Mouse (Mus musculus) embryonic facial prominence, embryonic 11.5 days (tissue): ENCODE results near the gene Eif5a. TPM values are rescaled to one million over a fixed set of nuclear protein-coding genes. Genes with fewer than 3 reads are reported as not detected.
"Not testable (repeated sequence)": the region's sequence is repeated elsewhere in the genome, so short reads cannot be mapped to it uniquely, and the experiment has no call there.

Experiments used
- ATAC-seq: fragments of 200-750 bp; cut with Nextera tagmentation; replicated peaks from 2 replicates; pipeline ENCODE4 v1.8.0; 2017; ENCODE audit warnings: low read depth; ENCODE audit not compliant: insufficient number of reproducible peaks, low FRiP score, low TSS enrichment
- DNase-seq: peaks from one replicate; pipeline ENCODE4 v3.0.0-alpha.2; 2015; ENCODE audit warnings: low spot score
- H3K27ac ChIP-seq: fragments of 300-500 bp; sonication (generic); replicated peaks from 2 replicates; pipeline ENCODE4 v1.5.1; 2014; ENCODE audit warnings: mild to moderate bottlenecking, low read depth, low read length, control low read depth
- H3K27me3 ChIP-seq: fragments of 300-500 bp; sonication (generic); 2 replicates; pipeline ENCODE4 v1.6.1; 2014; ENCODE audit warnings: mild to moderate bottlenecking, low read length, moderate library complexity, mixed read lengths; ENCODE audit not compliant: control insufficient read depth, insufficient read depth
- H3K36me3 ChIP-seq: fragments of 300-500 bp; sonication (generic); replicated peaks from 2 replicates; pipeline ENCODE4 v1.6.1; 2014; ENCODE audit warnings: low read depth, mild to moderate bottlenecking, low read length, moderate library complexity, mixed read lengths; ENCODE audit not compliant: control insufficient read depth, insufficient read depth
- H3K4me1 ChIP-seq: fragments of 300-500 bp; sonication (generic); 2 replicates; pipeline ENCODE4 v1.6.1; 2014; ENCODE audit warnings: low read length, mixed read lengths; ENCODE audit not compliant: control insufficient read depth, insufficient read depth
- H3K4me2 ChIP-seq: fragments of 300-500 bp; sonication (generic); 2 replicates; pipeline ENCODE4 v1.6.1; 2014; ENCODE audit warnings: low read depth, mild to moderate bottlenecking, control low read depth, low read length, moderate library complexity
- H3K4me3 ChIP-seq: fragments of 300-500 bp; sonication (generic); 2 replicates; pipeline ENCODE4 v1.5.1; 2014; ENCODE audit warnings: low read depth, low read length, control low read depth
- H3K9ac ChIP-seq: fragments of 300-500 bp; sonication (generic); replicated peaks from 2 replicates; pipeline ENCODE4 v1.6.1; 2014; ENCODE audit warnings: mild to moderate bottlenecking, control low read depth, low read length
- H3K9me3 ChIP-seq: fragments of 300-500 bp; sonication (generic); replicated peaks from 2 replicates; pipeline ENCODE4 v1.6.1; 2016; ENCODE audit warnings: mild to moderate bottlenecking, low read length, inconsistent platforms, mixed read lengths; ENCODE audit not compliant: control insufficient read depth
- WGBS: fragments of 180-500 bp; shearing (Covaris S2); extraction: QIAGEN DNeasy Blood & Tissue Kit; methylation state at CpG from one replicate; pipeline ENCODE4 v1.1.7; 2014; 5-methylcytosine and 5-hydroxymethylcytosine counted together
- polyA plus RNA-seq: library from polyadenylated mRNA; unstranded; fragments of >200 nt; fragmentation: Nextera tagmentation; extraction: Ambion mirVana; gene quantifications from 2 replicates; pipeline ENCODE4 v1.2.1, GENCODE M21; 2014

The Eif5a gene
- polyA plus RNA-seq, 1 experiment from 2014 or later = 2,030 TPM

DNA sequence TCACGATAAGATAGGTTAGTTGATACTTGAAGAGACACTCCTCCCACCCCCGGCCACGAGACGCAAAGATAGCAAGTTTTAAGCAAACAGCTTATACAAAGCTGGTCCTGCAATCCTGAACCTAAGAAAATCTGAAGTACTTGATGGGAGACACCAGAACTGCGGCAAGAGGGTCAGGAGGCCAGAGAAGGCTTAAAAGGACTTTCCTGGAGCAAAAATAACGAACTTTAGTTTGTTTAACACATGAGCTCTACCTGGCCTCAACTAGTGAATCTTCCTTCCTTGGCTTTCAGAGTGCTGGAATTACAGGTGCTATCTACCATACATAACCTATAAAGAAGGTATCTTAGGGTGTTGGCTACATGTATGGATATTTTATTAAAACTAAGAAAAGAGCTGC, 12.9 kb upstream of the Eif5a start:
- Histone ChIP-seq H3K27ac (no peak overlapping the region), H3K4me3 (peak overlapping the region; percentile 58; the same call in 1 of the 2 replicates)

GRCm38 (mm10) chr11:69934169-69934568, 12.4 kb upstream of the Eif5a start:
- Histone ChIP-seq H3K27me3 (0 out of 2 replicates have a peak, but pooled peaks cover 2% of the 10 kb centered on the region), H3K36me3 (no peaks in the 10 kb centered on the region), H3K9me3 (no peaks in the 10 kb centered on the region), H3K9ac (no peak overlapping the region), H3K4me2 (0 out of 2 replicates have a peak overlapping the region, but pooled peaks have one; percentile 36), H3K4me1 (peaks cover 6% of the 10 kb centered on the region), H3K4me3 (peak overlapping the region; percentile 5; the same call in 1 of the 2 replicates), H3K27ac (no peak overlapping the region)
- ATAC-seq = no peak
- WGBS = under 1% methylated on average over 18 of the region's 18 CpGs
- DNase-seq = peak; percentile 96

More for the DNA sequence above, 12.9 kb upstream of the Eif5a start:
- H3K36me3 ChIP-seq = no peaks in the 10 kb centered on the region
- ATAC-seq (no peak), DNase-seq (no peak)
- 21% methylated on average over 6 of the region's 6 CpGs for WGBS
- no peak overlapping the region; the same call in 1 of the 2 replicates for H3K4me2 ChIP-seq
- H3K27me3 ChIP-seq = 0 out of 2 replicates have a peak, but pooled peaks cover 2% of the 10 kb centered on the region
- H3K4me1 ChIP-seq = peaks cover 6% of the 10 kb centered on the region
- no peak overlapping the region; the same call in 1 of the 2 replicates for H3K9ac ChIP-seq
- H3K9me3 ChIP-seq = no peaks in the 10 kb centered on the region

DNA sequence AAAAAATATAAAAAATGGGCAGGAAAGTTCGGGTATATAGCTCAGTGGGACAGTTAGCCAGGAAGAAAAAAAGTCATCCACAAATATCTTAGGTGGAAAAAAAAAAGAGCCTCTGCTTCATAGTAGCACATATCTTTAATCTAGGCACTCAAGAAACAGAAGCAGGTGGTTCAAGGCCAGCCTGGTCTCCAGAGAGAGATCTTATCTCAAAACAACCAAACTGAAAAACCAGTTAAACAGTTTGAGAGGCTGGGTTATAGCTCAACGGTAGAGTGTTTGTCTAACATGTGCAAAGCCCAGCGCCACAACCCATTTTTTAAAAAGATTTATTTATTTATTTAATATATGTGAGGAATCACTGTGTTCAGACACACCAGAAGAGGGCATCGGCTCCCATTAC, 11.3 kb upstream of the Eif5a start:
- Histone ChIP-seq H3K4me2 (no peak overlapping the region), H3K4me1 (peaks cover 6% of the 10 kb centered on the region), H3K27me3 (0 out of 2 replicates have a peak, but pooled peaks cover 2% of the 10 kb centered on the region), H3K9me3 (no peaks in the 10 kb centered on the region), H3K36me3 (no peaks in the 10 kb centered on the region), H3K4me3 (no peak overlapping the region), H3K27ac (no peak overlapping the region), H3K9ac (no peak overlapping the region)
- DNase-seq (no peak), ATAC-seq (no peak)
- WGBS = 78% methylated on average over 4 of the region's 4 CpGs

DNA sequence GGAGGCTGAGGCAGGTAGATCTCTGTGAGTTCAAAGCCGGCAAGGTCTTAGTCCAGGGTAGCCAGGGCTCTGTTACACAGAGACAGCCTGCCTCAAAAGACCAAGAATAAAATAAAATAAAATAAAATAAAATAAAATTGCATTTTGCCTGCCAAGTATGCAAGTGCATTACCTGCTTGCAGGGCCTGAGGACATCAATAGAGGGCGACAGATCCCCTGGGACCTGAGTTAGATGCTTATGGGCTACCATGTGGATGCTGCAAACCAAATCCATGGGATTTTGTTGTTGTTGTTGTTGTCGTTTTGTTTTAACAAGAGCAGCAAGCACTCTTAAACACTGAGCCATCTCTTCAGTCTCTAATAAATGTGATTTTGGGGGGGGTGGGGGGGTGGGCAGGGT, 10.5 kb upstream of the Eif5a start:
- Histone ChIP-seq H3K27me3 (0 out of 2 replicates have a peak, but pooled peaks cover 2% of the 10 kb centered on the region), H3K9ac (no peak overlapping the region), H3K9me3 (no peaks in the 10 kb centered on the region), H3K4me2 (no peak overlapping the region), H3K36me3 (no peaks in the 10 kb centered on the region), H3K4me3 (no peak overlapping the region), H3K27ac (no peak overlapping the region), H3K4me1 (peaks cover 6% of the 10 kb centered on the region)
- DNase-seq (no peak), ATAC-seq (no peak)
- 35% methylated on average over 3 of the region's 3 CpGs for WGBS

DNA sequence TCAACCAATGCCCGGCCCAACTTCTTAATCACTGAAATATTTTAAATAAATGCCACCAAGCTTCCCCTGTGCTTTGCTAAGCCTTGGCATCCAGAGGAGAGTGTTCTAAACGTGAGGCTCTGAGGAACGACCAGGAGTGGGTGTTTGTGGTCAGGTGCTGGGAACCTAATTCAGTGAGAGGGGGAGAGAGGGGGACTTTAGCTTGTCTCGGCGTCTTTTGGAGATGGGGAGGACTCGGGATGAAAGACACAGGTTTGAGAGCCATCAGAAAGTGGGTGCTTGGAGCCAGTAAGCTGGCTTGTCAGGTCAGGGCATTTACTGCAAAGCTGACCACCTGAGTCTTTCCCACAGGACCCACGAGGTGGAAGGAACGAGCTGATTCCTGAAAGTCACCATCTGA, 10.0 kb upstream of the Eif5a start:
- no peak overlapping the region for H3K9ac ChIP-seq
- DNase-seq (no peak), ATAC-seq (no peak)
- peaks cover 6% of the 10 kb centered on the region for H3K4me1 ChIP-seq
- H3K36me3 ChIP-seq = no peaks in the 10 kb centered on the region
- no peak overlapping the region for H3K4me3 ChIP-seq
- H3K9me3 ChIP-seq = no peaks in the 10 kb centered on the region
- H3K27me3 ChIP-seq = 0 out of 2 replicates have a peak, but pooled peaks cover 2% of the 10 kb centered on the region
- no peak overlapping the region for H3K27ac ChIP-seq
- H3K4me2 ChIP-seq = no peak overlapping the region
- WGBS = 75% methylated on average over 8 of the region's 8 CpGs

DNA sequence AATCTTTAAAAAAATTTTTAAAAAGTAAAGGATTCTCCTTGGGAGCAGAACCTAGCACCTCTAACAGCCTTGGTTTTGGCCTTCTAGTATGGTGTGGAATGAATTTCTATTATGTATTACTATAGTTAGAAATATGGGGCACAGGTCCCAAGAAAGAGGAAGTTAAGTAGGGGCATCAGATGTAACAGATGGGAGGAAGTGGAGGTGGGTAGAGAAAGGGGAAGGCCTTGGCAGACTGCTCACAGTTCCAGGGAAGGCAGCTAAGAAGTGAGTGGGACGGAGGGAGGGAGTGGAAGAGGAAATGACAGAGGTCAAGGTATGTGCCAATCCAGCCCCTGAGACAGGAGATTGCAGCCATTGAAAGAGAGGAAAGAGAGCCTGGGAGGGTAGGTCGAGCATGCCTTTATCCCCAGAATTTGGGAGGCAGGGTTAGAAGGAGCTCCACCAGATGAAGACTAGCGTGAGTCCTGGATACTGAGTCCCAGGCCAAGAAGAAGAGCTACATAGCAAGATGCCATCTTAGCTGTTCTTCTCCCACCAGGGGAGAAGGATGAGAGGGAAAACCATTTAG, 9.3 kb upstream of the Eif5a start:
- DNase-seq (no peak), ATAC-seq (no peak)
- H3K27ac ChIP-seq = no peak overlapping the region
- H3K9ac ChIP-seq = no peak overlapping the region
- H3K27me3 ChIP-seq = 0 out of 2 replicates have a peak, but pooled peaks cover 2% of the 10 kb centered on the region
- 72% methylated on average over 3 of the region's 3 CpGs for WGBS
- H3K4me1 ChIP-seq = peaks cover 3% of the 10 kb centered on the region
- no peak overlapping the region for H3K4me2 ChIP-seq
- H3K4me3 ChIP-seq = no peak overlapping the region
- H3K36me3 ChIP-seq = no peaks in the 10 kb centered on the region
- H3K9me3 ChIP-seq = no peaks in the 10 kb centered on the region

DNA sequence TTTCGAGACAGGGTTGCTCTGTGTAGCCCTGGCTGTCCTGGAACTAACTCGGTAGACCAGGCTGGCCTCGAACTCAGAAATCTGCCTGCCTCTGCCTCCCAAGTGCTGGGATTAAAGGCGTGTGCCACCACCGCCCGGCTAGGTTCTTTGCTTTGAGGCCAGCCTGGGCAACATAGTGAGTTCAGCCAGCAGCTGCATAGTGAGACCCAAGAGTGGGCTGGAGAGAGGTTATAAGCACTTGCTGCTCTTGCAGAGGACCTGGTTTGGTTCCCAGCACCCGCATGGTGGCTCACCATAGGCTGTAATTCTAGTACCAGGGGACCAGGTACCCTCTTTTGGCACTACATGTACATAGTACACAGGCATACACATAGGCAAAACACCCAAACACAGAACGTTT, 8.4 kb upstream of the Eif5a start:
- not testable (repeated sequence) for H3K4me3 ChIP-seq, ATAC-seq, H3K27ac ChIP-seq, H3K4me1 ChIP-seq, H3K9me3 ChIP-seq, H3K27me3 ChIP-seq, H3K4me2 ChIP-seq, DNase-seq, H3K9ac ChIP-seq, H3K36me3 ChIP-seq
- 88% methylated on average over 8 of the region's 8 CpGs for WGBS

DNA sequence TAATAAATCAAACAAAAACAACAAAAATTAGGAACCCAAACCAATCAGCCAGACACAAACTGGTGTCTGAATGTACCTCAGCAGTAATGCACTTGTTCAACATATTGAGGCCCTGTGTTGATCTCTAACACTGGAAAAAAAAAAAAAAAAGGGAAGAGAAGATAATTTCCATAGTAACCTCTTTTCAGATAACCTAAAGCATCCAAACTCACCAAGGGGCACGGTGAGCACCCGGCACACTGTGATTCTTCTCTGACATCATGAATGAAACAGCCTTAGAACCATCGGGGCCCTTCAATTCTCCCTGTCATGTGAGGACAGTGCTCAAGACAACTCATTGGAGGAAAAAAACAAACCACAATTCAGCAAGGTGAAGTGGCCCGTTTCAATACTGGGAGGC, 8.0 kb upstream of the Eif5a start:
- Histone ChIP-seq H3K27me3 (no peaks in the 10 kb centered on the region), H3K9me3 (no peaks in the 10 kb centered on the region), H3K4me1 (no peaks in the 10 kb centered on the region), H3K4me3 (no peak overlapping the region), H3K9ac (no peak overlapping the region), H3K4me2 (no peak overlapping the region), H3K36me3 (no peaks in the 10 kb centered on the region), H3K27ac (no peak overlapping the region)
- ATAC-seq = no peak
- WGBS = 96% methylated on average over 4 of the region's 4 CpGs
- no peak for DNase-seq
